Mouse (Mus musculus): ENCODE results near the gene Mettl18. TPM values are rescaled to one million over a fixed set of nuclear protein-coding genes. Genes with fewer than 3 reads are reported as not detected.

Mettl18 gene
- total and polyA plus RNA-seq, 3 experiments, result 0.80 to 26.4 (median 8.1) TPM

DNA sequence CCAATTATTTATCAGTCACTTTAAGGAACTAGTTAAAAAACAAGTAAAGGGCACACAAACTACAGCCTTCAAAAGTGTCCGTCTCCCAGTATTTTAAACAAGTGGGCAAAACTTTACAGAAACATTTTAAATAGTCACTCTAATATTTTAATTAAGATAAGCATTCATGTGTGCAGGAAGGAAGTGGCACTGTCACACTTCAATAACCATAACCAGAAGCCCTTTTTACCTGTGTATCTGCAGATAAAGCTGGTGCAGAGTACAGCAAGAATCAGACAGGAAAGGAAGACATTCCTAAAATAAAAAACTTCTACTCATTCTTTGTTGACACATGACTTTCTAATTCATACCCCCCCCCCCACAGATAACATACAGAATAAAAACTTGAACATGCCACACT is 18.2 kb upstream of the Mettl18 start:
- no peaks in the 10 kb centered on the region for H3K9me3 ChIP-seq (replicated peaks)
- ATAC-seq (ENCODE audit: extremely low read depth, insufficient number of reproducible peaks, low FRiP score, poor library complexity, severe bottlenecking), result peak; percentile 51; the same call in 1 of the 2 replicates
- H3K4me1 ChIP-seq (ENCODE audit: insufficient read depth, low read depth, low read length), result 0 out of 2 replicates have a peak, but pooled peaks cover 3% of the 10 kb centered on the region
- H3K4me3 ChIP-seq (ENCODE audit: low read depth, low read length), result no peak overlapping the region
- no peak for DNase-seq (ENCODE audit: low spot score)
- H3K36me3 ChIP-seq (replicated peaks), result peaks cover 53% of the 10 kb centered on the region
- TF ChIP-seq TAL1 (conservative IDR thresholded peaks at IDR 0.05; ENCODE audit: low read depth, low read length), result no peak
- no peak for TF ChIP-seq GATA2 (IDR thresholded peaks at IDR 0.05; ENCODE audit: borderline replicate concordance, low read depth, low read length)
- TF ChIP-seq CTCF (IDR thresholded peaks at IDR 0.05; ENCODE audit: low read depth, low read length), result no peak
- no peak for TF ChIP-seq GATA1 (IDR thresholded peaks at IDR 0.05; ENCODE audit: borderline replicate concordance, low read length)
- TF ChIP-seq POLR2AphosphoS5 (IDR thresholded peaks at IDR 0.05; ENCODE audit: insufficient replicate concordance, low read depth, low read length), result no peak
- H3K27me3 ChIP-seq (ENCODE audit: insufficient read depth, low read length), result no peaks in the 10 kb centered on the region

DNA sequence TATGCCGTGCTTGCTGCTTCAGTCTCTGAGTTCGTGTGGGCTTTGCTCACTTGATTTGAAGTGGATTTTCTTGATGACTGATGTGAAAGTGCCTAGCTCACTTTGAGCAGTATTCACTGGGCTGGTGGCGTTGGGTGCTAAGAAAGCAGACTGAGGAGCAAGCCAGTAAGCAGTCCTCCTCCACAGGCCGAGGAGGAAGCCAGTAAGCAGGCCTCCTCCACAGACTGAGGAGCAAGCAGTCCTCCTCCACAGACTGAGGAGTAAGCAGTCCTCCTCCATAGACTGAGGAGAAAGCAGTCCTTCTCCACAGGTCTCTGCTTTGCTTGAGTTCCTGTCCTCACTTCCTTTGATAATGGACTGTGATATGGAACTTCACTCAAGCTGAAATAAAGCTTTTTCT is 2.3 kb upstream of the Mettl18 start:
- ATAC-seq (ENCODE audit: extremely low read depth, insufficient number of reproducible peaks, low FRiP score, poor library complexity, severe bottlenecking), result no peak
- H3K4me1 ChIP-seq (ENCODE audit: insufficient read depth, low read depth, low read length), result peaks cover 22% of the 10 kb centered on the region
- DNase-seq (ENCODE audit: low spot score), result no peak
- H3K9me3 ChIP-seq (replicated peaks), result no peaks in the 10 kb centered on the region
- no peak overlapping the region for H3K4me3 ChIP-seq (ENCODE audit: low read depth, low read length)
- no peaks in the 10 kb centered on the region for H3K27me3 ChIP-seq (ENCODE audit: insufficient read depth, low read length)
- peaks cover 32% of the 10 kb centered on the region for H3K36me3 ChIP-seq (replicated peaks)
- TF ChIP-seq TAL1 (conservative IDR thresholded peaks at IDR 0.05; ENCODE audit: low read depth, low read length) (no peak), POLR2AphosphoS5 (IDR thresholded peaks at IDR 0.05; ENCODE audit: insufficient replicate concordance, low read depth, low read length) (no peak), GATA2 (IDR thresholded peaks at IDR 0.05; ENCODE audit: borderline replicate concordance, low read depth, low read length) (no peak), GATA1 (IDR thresholded peaks at IDR 0.05; ENCODE audit: borderline replicate concordance, low read length) (no peak), CTCF (IDR thresholded peaks at IDR 0.05; ENCODE audit: low read depth, low read length) (no peak)

DNA sequence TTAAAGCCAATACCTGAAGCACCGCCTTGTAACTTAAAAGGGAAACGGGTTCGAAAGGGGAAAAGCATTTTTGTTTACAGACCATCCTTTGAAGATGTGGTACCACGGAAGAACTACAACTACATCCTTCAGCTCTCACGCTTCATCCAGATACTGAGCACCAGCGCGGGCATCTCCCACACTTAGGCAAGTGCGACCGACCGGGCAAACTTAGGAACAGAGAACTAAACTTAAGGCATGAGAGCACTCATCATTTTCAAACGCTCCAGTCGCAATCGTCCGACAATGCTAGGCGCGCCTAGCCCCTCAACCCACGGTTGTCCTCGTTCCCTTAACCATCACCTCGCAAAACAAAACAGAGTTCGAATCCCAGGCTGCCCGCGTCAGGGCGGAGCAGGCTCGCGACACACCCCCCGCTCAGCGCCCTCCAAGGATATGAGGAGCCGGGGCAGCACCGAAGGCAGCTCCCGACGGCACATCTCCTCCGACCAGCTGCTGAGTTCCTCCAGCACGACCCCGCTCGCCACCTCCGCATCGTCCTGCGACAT is 442 bp upstream of the Mettl18 start:
- DNase-seq (ENCODE audit: low spot score) (peak; percentile 2), ATAC-seq (ENCODE audit: extremely low read depth, insufficient number of reproducible peaks, low FRiP score, poor library complexity, severe bottlenecking) (0 out of 2 replicates have a peak, but pooled peaks have one; percentile 9)
- H3K4me3 ChIP-seq (ENCODE audit: low read depth, low read length), result peak overlapping the region; percentile 91
- H3K36me3 ChIP-seq (replicated peaks), result peaks cover 25% of the 10 kb centered on the region
- H3K9me3 ChIP-seq (replicated peaks), result no peaks in the 10 kb centered on the region
- no peaks in the 10 kb centered on the region for H3K27me3 ChIP-seq (ENCODE audit: insufficient read depth, low read length)
- no peak for TF ChIP-seq POLR2AphosphoS5 (IDR thresholded peaks at IDR 0.05; ENCODE audit: insufficient replicate concordance, low read depth, low read length)
- no peak for TF ChIP-seq TAL1 (conservative IDR thresholded peaks at IDR 0.05; ENCODE audit: low read depth, low read length)
- no peak for TF ChIP-seq GATA2 (IDR thresholded peaks at IDR 0.05; ENCODE audit: borderline replicate concordance, low read depth, low read length)
- TF ChIP-seq CTCF (IDR thresholded peaks at IDR 0.05; ENCODE audit: low read depth, low read length), result no peak
- no peak for TF ChIP-seq GATA1 (IDR thresholded peaks at IDR 0.05; ENCODE audit: borderline replicate concordance, low read length)
- H3K4me1 ChIP-seq (ENCODE audit: insufficient read depth, low read depth, low read length), result peaks cover 22% of the 10 kb centered on the region

DNA sequence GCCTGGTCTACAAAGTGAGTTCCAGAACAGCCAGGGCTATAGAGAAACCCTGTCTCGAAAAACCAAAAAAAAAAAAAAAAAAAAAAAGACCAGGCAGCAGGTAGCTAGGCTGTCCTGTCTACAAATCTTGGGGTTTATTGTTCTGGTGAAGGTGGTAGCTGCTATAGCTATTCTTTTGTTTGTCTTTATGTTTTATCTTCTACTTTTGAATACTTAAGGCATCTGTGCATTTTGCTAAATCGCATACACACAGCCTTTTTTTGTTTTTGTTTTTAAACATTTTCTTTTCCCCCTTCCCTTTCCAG is 872 bp downstream of the Mettl18 start:
- DNase-seq (ENCODE audit: low spot score) (no peak), ATAC-seq (ENCODE audit: extremely low read depth, insufficient number of reproducible peaks, low FRiP score, poor library complexity, severe bottlenecking) (no peak)
- no peaks in the 10 kb centered on the region for H3K27me3 ChIP-seq (ENCODE audit: insufficient read depth, low read length)
- peaks cover 22% of the 10 kb centered on the region for H3K4me1 ChIP-seq (ENCODE audit: insufficient read depth, low read depth, low read length)
- H3K36me3 ChIP-seq (replicated peaks), result peaks cover 24% of the 10 kb centered on the region
- no peaks in the 10 kb centered on the region for H3K9me3 ChIP-seq (replicated peaks)
- TF ChIP-seq GATA1 (IDR thresholded peaks at IDR 0.05; ENCODE audit: borderline replicate concordance, low read length) (no peak), TAL1 (conservative IDR thresholded peaks at IDR 0.05; ENCODE audit: low read depth, low read length) (no peak), GATA2 (IDR thresholded peaks at IDR 0.05; ENCODE audit: borderline replicate concordance, low read depth, low read length) (no peak), POLR2AphosphoS5 (IDR thresholded peaks at IDR 0.05; ENCODE audit: insufficient replicate concordance, low read depth, low read length) (no peak), CTCF (IDR thresholded peaks at IDR 0.05; ENCODE audit: low read depth, low read length) (no peak)
- peak overlapping the region; percentile 91 for H3K4me3 ChIP-seq (ENCODE audit: low read depth, low read length)

DNA sequence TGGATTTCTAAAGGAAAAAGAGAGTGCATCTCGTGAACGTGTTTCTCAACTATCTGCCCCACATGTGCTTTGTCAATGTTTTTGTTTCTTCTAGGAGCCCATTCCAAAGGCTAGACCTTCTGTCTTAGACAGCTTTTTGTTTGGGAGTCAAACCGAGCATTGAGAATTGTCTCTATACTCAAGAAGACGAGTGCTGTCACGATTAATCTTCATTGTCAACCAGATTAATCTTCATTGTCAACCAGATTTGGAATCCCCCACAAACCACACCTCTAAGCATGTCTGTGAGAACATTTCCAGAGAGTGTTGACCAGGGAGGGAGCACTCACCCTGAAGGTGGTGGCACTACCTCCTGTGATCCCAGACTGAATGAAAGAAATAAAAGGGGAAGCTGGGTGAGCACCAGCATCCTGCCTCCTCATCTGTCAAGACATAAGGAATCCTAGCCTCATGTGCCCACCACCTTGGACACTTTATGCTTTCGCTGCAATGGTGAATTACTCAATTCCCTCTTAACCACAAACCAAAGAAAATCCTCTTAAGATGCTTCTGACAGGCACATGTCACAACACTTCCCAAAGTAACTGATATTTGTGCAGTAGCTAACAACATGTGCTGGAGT is 7.3 kb downstream of the Mettl18 start:
- Histone ChIP-seq H3K4me1 (ENCODE audit: insufficient read depth, low read depth, low read length) (no peaks in the 10 kb centered on the region; the same call in 1 of the 2 replicates), H3K27me3 (ENCODE audit: insufficient read depth, low read length) (peaks cover 14% of the 10 kb centered on the region; the same call in 1 of the 2 replicates), H3K4me3 (ENCODE audit: low read depth, low read length) (no peak overlapping the region), H3K36me3 (replicated peaks) (peaks cover 6% of the 10 kb centered on the region), H3K9me3 (replicated peaks) (no peaks in the 10 kb centered on the region)
- TF ChIP-seq POLR2AphosphoS5 (IDR thresholded peaks at IDR 0.05; ENCODE audit: insufficient replicate concordance, low read depth, low read length) (no peak), GATA1 (IDR thresholded peaks at IDR 0.05; ENCODE audit: borderline replicate concordance, low read length) (no peak), GATA2 (IDR thresholded peaks at IDR 0.05; ENCODE audit: borderline replicate concordance, low read depth, low read length) (no peak), TAL1 (conservative IDR thresholded peaks at IDR 0.05; ENCODE audit: low read depth, low read length) (no peak), CTCF (IDR thresholded peaks at IDR 0.05; ENCODE audit: low read depth, low read length) (no peak)
- ATAC-seq (ENCODE audit: extremely low read depth, insufficient number of reproducible peaks, low FRiP score, poor library complexity, severe bottlenecking) (no peak), DNase-seq (ENCODE audit: low spot score) (no peak)

- Histone ChIP-seq H3K27me3 (ENCODE audit: insufficient read depth, low read length) (peaks cover 14% of the 10 kb centered on the region; the same call in 1 of the 2 replicates), H3K4me3 (ENCODE audit: low read depth, low read length) (no peak overlapping the region), H3K36me3 (replicated peaks) (no peaks in the 10 kb centered on the region), H3K9me3 (replicated peaks) (no peaks in the 10 kb centered on the region), H3K4me1 (ENCODE audit: insufficient read depth, low read depth, low read length) (no peaks in the 10 kb centered on the region; the same call in 1 of the 2 replicates)
- TF ChIP-seq TAL1 (conservative IDR thresholded peaks at IDR 0.05; ENCODE audit: low read depth, low read length) (no peak), GATA1 (IDR thresholded peaks at IDR 0.05; ENCODE audit: borderline replicate concordance, low read length) (no peak), POLR2AphosphoS5 (IDR thresholded peaks at IDR 0.05; ENCODE audit: insufficient replicate concordance, low read depth, low read length) (no peak), CTCF (IDR thresholded peaks at IDR 0.05; ENCODE audit: low read depth, low read length) (no peak), GATA2 (IDR thresholded peaks at IDR 0.05; ENCODE audit: borderline replicate concordance, low read depth, low read length) (no peak)
- ATAC-seq (ENCODE audit: extremely low read depth, insufficient number of reproducible peaks, low FRiP score, poor library complexity, severe bottlenecking), result no peak
- no peak for DNase-seq (ENCODE audit: low spot score)
These were observed 9.6 kb downstream of the Mettl18 start for GRCm38 (mm10) chr1:164004311-164004710.

Data from G1E (cell line).